Mouse (Mus musculus) neural tube, embryonic 11.5 days (tissue): ENCODE data around the gene Wdr60. TPM values are rescaled to one million over a fixed set of nuclear protein-coding genes. Genes with fewer than 3 reads are reported as not detected.
A peak's percentile ranks its signal among the peaks of the same experiment; 100 is the strongest.

Source experiments
- ATAC-seq: fragments of 200-750 bp; cut with Nextera tagmentation; 2 replicates; pipeline ENCODE4 v1.8.0; 2017; ENCODE audit warnings: moderate number of reproducible peaks, mild to moderate bottlenecking, moderate TSS enrichment, moderate library complexity; ENCODE audit not compliant: insufficient read depth, low FRiP score, low TSS enrichment
- DNase-seq: peaks from one replicate; pipeline ENCODE4 v3.0.0-alpha.2; 2015; ENCODE audit warnings: low spot score
- H3K27ac ChIP-seq: fragments of 300-500 bp; sonication (generic); 2 replicates; pipeline ENCODE4 v1.5.1; 2014; ENCODE audit warnings: low read depth, mild to moderate bottlenecking, low read length
- H3K27me3 ChIP-seq: fragments of 300-500 bp; sonication (generic); 2 replicates; pipeline ENCODE4 v1.6.1; 2014; ENCODE audit warnings: mild to moderate bottlenecking, low read length, mixed read lengths; ENCODE audit not compliant: control insufficient read depth, insufficient read depth
- H3K36me3 ChIP-seq: fragments of 300-500 bp; sonication (generic); 2 replicates; pipeline ENCODE4 v1.6.1; 2014; ENCODE audit warnings: mild to moderate bottlenecking, low read length, moderate library complexity, mixed read lengths; ENCODE audit not compliant: control insufficient read depth, insufficient read depth
- H3K4me1 ChIP-seq: fragments of 300-500 bp; sonication (generic); 2 replicates; pipeline ENCODE4 v1.6.1; 2014; ENCODE audit warnings: low read length, mixed read lengths; ENCODE audit not compliant: control insufficient read depth, insufficient read depth
- H3K4me2 ChIP-seq: fragments of 300-500 bp; sonication (generic); 2 replicates; pipeline ENCODE4 v1.6.1; 2014; ENCODE audit warnings: low read depth, mild to moderate bottlenecking, moderate library complexity
- H3K4me3 ChIP-seq: fragments of 300-500 bp; sonication (generic); 2 replicates; pipeline ENCODE4 v1.5.1; 2014; ENCODE audit warnings: low read depth, low read length
- H3K9ac ChIP-seq: fragments of 300-500 bp; sonication (generic); 2 replicates; pipeline ENCODE4 v1.6.1; 2014; ENCODE audit warnings: mild to moderate bottlenecking, low read length
- H3K9me3 ChIP-seq: fragments of 300-500 bp; sonication (generic); 2 replicates; pipeline ENCODE4 v1.6.1; 2016; ENCODE audit warnings: low read length; ENCODE audit not compliant: control insufficient read depth
- WGBS: fragments of 180-500 bp; shearing (Covaris S2); extraction: QIAGEN DNeasy Blood & Tissue Kit; methylation state at CpG from one replicate; pipeline ENCODE4 v1.1.7; 2014; 5-methylcytosine and 5-hydroxymethylcytosine counted together
- polyA plus RNA-seq: library from polyadenylated mRNA; unstranded; fragments of >200 nt; fragmentation: Nextera tagmentation; extraction: Ambion mirVana; gene quantifications from 2 replicates; pipeline ENCODE4 v1.2.1, GENCODE M21; 2014

Gene Wdr60
- polyA plus RNA-seq, 1 experiment from 2014 or later, result 14.9 TPM

GRCm38 (mm10) chr12:116282856-116283255 lies 20.0 kb upstream of the Wdr60 start:
- DNase-seq, result no peak
- no peaks in the 10 kb centered on the region for H3K9me3 ChIP-seq
- WGBS, result 91% methylated on average over 2 of the region's 2 CpGs
- no peak overlapping the region for H3K4me2 ChIP-seq
- no peaks in the 10 kb centered on the region for H3K4me1 ChIP-seq
- H3K27ac ChIP-seq, result no peak overlapping the region
- H3K36me3 ChIP-seq, result no peaks in the 10 kb centered on the region
- no peak overlapping the region for H3K4me3 ChIP-seq
- H3K27me3 ChIP-seq, result no peaks in the 10 kb centered on the region
- ATAC-seq, result no peak
- H3K9ac ChIP-seq, result no peak overlapping the region

- H3K4me1 ChIP-seq, result no peaks in the 10 kb centered on the region
- H3K4me2 ChIP-seq, result peak overlapping the region; percentile 94
- H3K27me3 ChIP-seq, result no peaks in the 10 kb centered on the region
- DNase-seq (peak; percentile 20), ATAC-seq (no peak; the same call in 1 of the 2 replicates)
- H3K36me3 ChIP-seq, result no peaks in the 10 kb centered on the region
- peak overlapping the region; percentile 92 for H3K9ac ChIP-seq
- WGBS, result under 1% methylated on average over 51 of the region's 55 CpGs
- peak overlapping the region; percentile 88 for H3K4me3 ChIP-seq
- peak overlapping the region; percentile 87 for H3K27ac ChIP-seq
- no peaks in the 10 kb centered on the region for H3K9me3 ChIP-seq
Measured at GRCm38 (mm10) chr12:116281427-116282281, 18.8 kb upstream of the Wdr60 start.

GRCm38 (mm10) chr12:116280653-116281364 lies 18.0 kb upstream of the Wdr60 start, which contains the start of gene Esyt2:
Gene Esyt2, plus strand, starts transcription at chr12:116281196.
- peak; percentile 99 for DNase-seq
- Histone ChIP-seq H3K9me3 (no peaks in the 10 kb centered on the region), H3K9ac (peak within 1 kb of the TSS; percentile 92), H3K4me2 (peak within 1 kb of the TSS; percentile 94), H3K4me3 (peak within 1 kb of the TSS; percentile 88), H3K4me1 (no peaks in the 10 kb centered on the region), H3K36me3 (no peaks in the 10 kb centered on the region), H3K27me3 (no peaks in the 10 kb centered on the region), H3K27ac (peak within 1 kb of the TSS; percentile 96)
- peak; percentile 98 for ATAC-seq
- WGBS, result under 1% methylated on average over 63 of the region's 68 CpGs

- no peak for ATAC-seq
- 5% methylated on average over 7 of the region's 7 CpGs for WGBS
- Histone ChIP-seq H3K4me2 (peak overlapping the region; percentile 94), H3K4me1 (no peaks in the 10 kb centered on the region), H3K4me3 (peak overlapping the region; percentile 88), H3K36me3 (no peaks in the 10 kb centered on the region), H3K9me3 (no peaks in the 10 kb centered on the region), H3K27me3 (no peaks in the 10 kb centered on the region), H3K27ac (peak overlapping the region; percentile 96), H3K9ac (peak overlapping the region; percentile 92)
- DNase-seq, result no peak
Measured at GRCm38 (mm10) chr12:116280149-116280652, 17.4 kb upstream of the Wdr60 start.

- Histone ChIP-seq H3K9me3 (no peaks in the 10 kb centered on the region), H3K4me1 (no peaks in the 10 kb centered on the region), H3K27me3 (no peaks in the 10 kb centered on the region), H3K36me3 (no peaks in the 10 kb centered on the region), H3K9ac (no peak overlapping the region), H3K4me3 (no peak overlapping the region), H3K4me2 (no peak overlapping the region), H3K27ac (no peak overlapping the region)
- whole genome bisulfite sequencing, result 95% methylated on average over 2 of the region's 2 CpGs
- DNase-seq (no peak), ATAC-seq (no peak)
Measured at GRCm38 (mm10) chr12:116279181-116279580, 16.4 kb upstream of the Wdr60 start.

GRCm38 (mm10) chr12:116278541-116278940 lies 15.7 kb upstream of the Wdr60 start:
- WGBS, result 88% methylated on average over 1 of the region's 1 CpGs
- no peak for DNase-seq

GRCm38 (mm10) chr12:116276961-116277360 lies 14.1 kb upstream of the Wdr60 start:
- Histone ChIP-seq H3K4me3 (no peak overlapping the region), H3K27ac (no peak overlapping the region), H3K36me3 (no peaks in the 10 kb centered on the region), H3K27me3 (no peaks in the 10 kb centered on the region), H3K9me3 (no peaks in the 10 kb centered on the region), H3K4me2 (no peak overlapping the region), H3K9ac (no peak overlapping the region), H3K4me1 (no peaks in the 10 kb centered on the region)
- ATAC-seq (no peak), DNase-seq (no peak)
- WGBS, result 79% methylated on average over 2 of the region's 2 CpGs

More at GRCm38 (mm10) chr12:116278541-116278940, 15.7 kb upstream of the Wdr60 start:
- Histone ChIP-seq H3K4me2 (no peak overlapping the region), H3K9ac (no peak overlapping the region), H3K4me1 (no peaks in the 10 kb centered on the region), H3K9me3 (no peaks in the 10 kb centered on the region), H3K4me3 (no peak overlapping the region), H3K36me3 (no peaks in the 10 kb centered on the region), H3K27ac (no peak overlapping the region), H3K27me3 (no peaks in the 10 kb centered on the region)
- ATAC-seq, result no peak

GRCm38 (mm10) chr12:116275631-116276030 lies 12.8 kb upstream of the Wdr60 start:
- H3K36me3 ChIP-seq, result no peaks in the 10 kb centered on the region
- H3K4me3 ChIP-seq, result no peak overlapping the region
- no peaks in the 10 kb centered on the region for H3K27me3 ChIP-seq
- no peak overlapping the region for H3K9ac ChIP-seq
- WGBS, result 90% methylated on average over 4 of the region's 4 CpGs
- H3K4me1 ChIP-seq, result no peaks in the 10 kb centered on the region
- H3K9me3 ChIP-seq, result no peaks in the 10 kb centered on the region
- no peak for ATAC-seq
- H3K4me2 ChIP-seq, result no peak overlapping the region
- no peak for DNase-seq
- no peak overlapping the region for H3K27ac ChIP-seq
